Comparison of ENCODE assay signal across 7 mouse cellular contexts in genomic region chr14:55559799-55560201, GRCm38 (mm10). TPM values are rescaled to one million over a fixed set of nuclear protein-coding genes. Genes with fewer than 3 reads are reported as not detected.
DNase-seq lines count a peak whose midpoint lies in the region; ATAC-seq lines count a peak whose summit lies in the region.

TSS of gene Dcaf11 (plus strand) at chr14:55560006.

- H3K27ac ChIP-seq in embryonic facial prominence, embryonic 10.5 days (replicated peaks) = peak within 1 kb of the TSS; percentile 95
- peak within 1 kb of the TSS; percentile 95 for H3K27ac ChIP-seq in limb, embryonic 10.5 days
- H3K27ac ChIP-seq in midbrain, embryonic 13.5 days = peak within 1 kb of the TSS; percentile 97

- ATAC-seq in granulocyte monocyte progenitor cell, adult 5-6 weeks (replicated peaks; ENCODE audit: poor library complexity, severe bottlenecking) = peak; percentile 46
- peak; percentile 87 for ATAC-seq in midbrain, embryonic 13.5 days

- WGBS in embryonic facial prominence, embryonic 10.5 days = under 1% methylated on average over 27 of the region's 27 CpGs
- under 1% methylated on average over 27 of the region's 27 CpGs for WGBS in limb, embryonic 10.5 days
- under 1% methylated on average over 27 of the region's 27 CpGs for WGBS in midbrain, embryonic 13.5 days

- peaks cover 18% of the 10 kb centered on the region for H3K36me3 ChIP-seq in embryonic facial prominence, embryonic 10.5 days (replicated peaks)
- peaks cover 21% of the 10 kb centered on the region for H3K36me3 ChIP-seq in limb, embryonic 10.5 days
- peaks cover 21% of the 10 kb centered on the region for H3K36me3 ChIP-seq in midbrain, embryonic 13.5 days

- peak within 1 kb of the TSS; percentile 86 for H3K4me2 ChIP-seq in midbrain, embryonic 13.5 days (replicated peaks)

- H3K27me3 ChIP-seq in embryonic facial prominence, embryonic 10.5 days (replicated peaks; ENCODE audit: low read depth, poor library complexity, severe bottlenecking) = no peaks in the 10 kb centered on the region
- H3K27me3 ChIP-seq in limb, embryonic 10.5 days (ENCODE audit: low read depth, poor library complexity, severe bottlenecking) = no peaks in the 10 kb centered on the region
- no peaks in the 10 kb centered on the region for H3K27me3 ChIP-seq in midbrain, embryonic 13.5 days

- peak within 1 kb of the TSS; percentile 76 for H3K9ac ChIP-seq in midbrain, embryonic 13.5 days (replicated peaks)

- H3K4me1 ChIP-seq in embryonic facial prominence, embryonic 10.5 days = peaks cover 26% of the 10 kb centered on the region
- peaks cover 18% of the 10 kb centered on the region for H3K4me1 ChIP-seq in limb, embryonic 10.5 days
- H3K4me1 ChIP-seq in midbrain, embryonic 13.5 days (replicated peaks) = peaks cover 24% of the 10 kb centered on the region

- H3K9me3 ChIP-seq in embryonic facial prominence, embryonic 10.5 days = no peaks in the 10 kb centered on the region
- no peaks in the 10 kb centered on the region for H3K9me3 ChIP-seq in limb, embryonic 10.5 days (replicated peaks)
- H3K9me3 ChIP-seq in midbrain, embryonic 13.5 days = no peaks in the 10 kb centered on the region

- DNase-seq in adrenal gland, postnatal 10 days = peak; percentile 94
- DNase-seq in embryonic facial prominence, embryonic 10.5 days (ENCODE audit: low spot score) = peak; percentile 95
- DNase-seq in kidney, adult 11 months = peak; percentile 97
- peak; percentile 94 for DNase-seq in limb, embryonic 10.5 days (ENCODE audit: low spot score)
- DNase-seq in spleen, adult 12 weeks (ENCODE audit: low spot score) = peak; percentile 86

- peak within 1 kb of the TSS; percentile 79 for H3K4me3 ChIP-seq in embryonic facial prominence, embryonic 10.5 days
- peak within 1 kb of the TSS; percentile 79 for H3K4me3 ChIP-seq in limb, embryonic 10.5 days
- H3K4me3 ChIP-seq in midbrain, embryonic 13.5 days (replicated peaks) = peak within 1 kb of the TSS; percentile 56

RNA-seq across cellular contexts. Expression of gene Dcaf11, which starts in this region (rescaled TPM):
- 10 to 100 TPM; 85.2 to 89.5 TPM for total RNA-seq in adrenal gland, postnatal 10 days (2021)
- polyA plus RNA-seq in embryonic facial prominence, embryonic 10.5 days (2016; fragmentation: Nextera tagmentation; extraction: Ambion mirVana) = 65.9 and 74.1 TPM in 2 replicates
- total RNA-seq in granulocyte monocyte progenitor cell, adult 5-6 weeks (2014; fragmentation: Nextera tagmentation) = 50.5 and 65.3 TPM in 2 replicates
- 58.3 and 58.7 TPM in 2 replicates for total RNA-seq in granulocyte monocyte progenitor cell, adult 5-6 weeks (2017)
- polyA plus RNA-seq in limb, embryonic 10.5 days (2016; fragmentation: Nextera tagmentation; extraction: Ambion mirVana) = 62.3 and 69.1 TPM in 2 replicates
- polyA plus RNA-seq in midbrain, embryonic 13.5 days (2015; fragmentation: Nextera tagmentation; extraction: Ambion mirVana) = 126 and 134 TPM in 2 replicates

Comparison
In these comparisons a context has a peak if more than half of its experiments do, and no peak if none do; other contexts are left out.
1. Peak in every context shown above with its lines: DNase-seq, ATAC-seq, H3K4me3 ChIP-seq and H3K27ac ChIP-seq.